Mouse (Mus musculus) heart, embryonic 16.5 days (tissue): ENCODE results near the gene Wfdc10. TPM values are rescaled to one million over a fixed set of nuclear protein-coding genes. Genes with fewer than 3 reads are reported as not detected.

ENCODE experiments used
- ATAC-seq: fragments of 200-750 bp; cut with Nextera tagmentation; replicated peaks from 2 replicates; pipeline ENCODE4 v1.8.0; 2017; ENCODE audit warnings: moderate number of reproducible peaks; ENCODE audit not compliant: insufficient read depth, low FRiP score; ENCODE audit errors: extremely low read depth
- H3K27ac ChIP-seq: fragments of 300-500 bp; sonication (generic); 2 replicates; pipeline ENCODE4 v1.5.1; 2014; ENCODE audit warnings: mild to moderate bottlenecking, low read length, control low read depth, moderate library complexity
- H3K27me3 ChIP-seq: fragments of 300-500 bp; sonication (generic); 2 replicates; pipeline ENCODE4 v1.6.1; 2014; ENCODE audit warnings: low read length, mixed read lengths; ENCODE audit not compliant: control insufficient read depth, insufficient read depth
- H3K36me3 ChIP-seq: fragments of 300-500 bp; sonication (generic); 2 replicates; pipeline ENCODE4 v1.6.1; 2014; ENCODE audit not compliant: control insufficient read depth, insufficient read depth
- H3K4me1 ChIP-seq: fragments of 300-500 bp; sonication (generic); 2 replicates; pipeline ENCODE4 v1.6.1; 2014; ENCODE audit warnings: low read length, mixed read lengths; ENCODE audit not compliant: control insufficient read depth, insufficient read depth
- H3K4me2 ChIP-seq: fragments of 300-500 bp; sonication (generic); 2 replicates; pipeline ENCODE4 v1.6.1; 2014; ENCODE audit warnings: low read depth, mild to moderate bottlenecking, control low read depth, low read length
- H3K4me3 ChIP-seq: fragments of 300-500 bp; sonication (generic); 2 replicates; pipeline ENCODE4 v1.5.1; 2014; ENCODE audit warnings: mild to moderate bottlenecking, control low read depth, low read length
- H3K9ac ChIP-seq: fragments of 300-500 bp; sonication (generic); 2 replicates; pipeline ENCODE4 v1.6.1; 2014; ENCODE audit warnings: low read length, control low read depth
- H3K9me3 ChIP-seq: fragments of 300-500 bp; sonication (generic); replicated peaks from 2 replicates; pipeline ENCODE4 v1.6.1; 2016; ENCODE audit warnings: low read length; ENCODE audit not compliant: control insufficient read depth
- WGBS: fragments of 180-500 bp; shearing (Covaris S2); extraction: QIAGEN DNeasy Blood & Tissue Kit; methylation state at CpG from one replicate; pipeline ENCODE4 v1.1.7; 2014; 5-methylcytosine and 5-hydroxymethylcytosine counted together
- polyA plus RNA-seq: library from polyadenylated mRNA; unstranded; fragments of >200 nt; fragmentation: Nextera tagmentation; extraction: Ambion mirVana; gene quantifications from 2 replicates; pipeline ENCODE4 v1.2.1, GENCODE M21; 2015

Gene Wfdc10
- polyA plus RNA-seq, 1 experiment from 2014 or later, result 0.35 TPM

- peak overlapping the region; percentile 48 for H3K27ac ChIP-seq
- no peaks in the 10 kb centered on the region for H3K36me3 ChIP-seq
- 21% methylated on average over 19 of the region's 19 CpGs for whole genome bisulfite sequencing
- peak overlapping the region; percentile 58; the same call in 1 of the 2 replicates for H3K9ac ChIP-seq
- H3K4me3 ChIP-seq, result peak overlapping the region; percentile 40
- H3K9me3 ChIP-seq, result no peaks in the 10 kb centered on the region
- ATAC-seq, result peak; percentile 75
- no peaks in the 10 kb centered on the region for H3K27me3 ChIP-seq
- H3K4me2 ChIP-seq, result peak overlapping the region; percentile 63
- peaks cover 8% of the 10 kb centered on the region; the same call in 1 of the 2 replicates for H3K4me1 ChIP-seq
Measured at GRCm38 (mm10) chr2:164678848-164679625, 23.2 kb downstream of the Wfdc10 start.

DNA sequence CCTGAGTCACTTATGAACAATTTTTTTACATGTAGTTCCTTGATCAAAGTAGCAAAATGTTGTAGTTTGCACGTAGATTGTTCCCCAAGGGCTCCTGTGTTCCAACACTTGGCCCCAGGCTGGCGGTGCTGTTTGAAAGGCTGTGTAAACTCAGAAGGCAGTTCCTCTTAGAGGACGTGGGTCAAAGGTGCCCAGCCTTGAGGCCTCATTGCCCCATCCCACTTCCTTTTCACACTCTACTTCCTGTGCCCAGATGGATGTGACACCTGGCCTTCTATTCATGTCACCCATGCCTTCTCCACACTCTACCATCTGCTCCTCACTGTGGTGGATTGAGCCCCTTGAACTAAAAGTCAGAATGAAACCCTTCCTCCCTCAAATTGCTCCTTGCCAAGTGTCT, 24.1 kb downstream of the Wfdc10 start:
- Histone ChIP-seq H3K4me2 (no peak overlapping the region), H3K27ac (no peak overlapping the region)
- 48% methylated on average over 3 of the region's 3 CpGs for WGBS

DNA sequence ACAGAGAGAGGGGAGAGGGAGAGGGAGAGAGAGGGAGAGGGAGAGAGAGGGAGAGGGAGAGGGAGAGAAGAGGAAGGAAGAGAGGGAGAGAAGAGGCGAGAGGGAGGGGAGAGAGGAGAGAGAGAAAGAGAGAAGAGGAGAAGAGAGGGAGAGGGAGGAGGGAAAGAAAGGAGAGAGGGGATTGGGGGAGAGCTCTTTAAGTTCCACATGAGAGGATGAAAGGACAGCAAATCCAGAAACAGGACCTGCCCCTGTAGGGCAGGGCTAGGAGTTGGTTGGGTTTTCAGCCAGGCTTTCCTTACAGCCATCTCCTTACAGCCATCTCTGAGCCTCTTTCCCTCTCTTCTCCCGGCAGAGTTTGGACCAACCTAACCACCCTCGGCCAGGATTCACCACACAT, 29.0 kb downstream of the Wfdc10 start, which contains the start of gene Wfdc13:
TSS of gene Wfdc13 (plus strand) at position 301 of the 400 bp plus-strand sequence.
- Histone ChIP-seq H3K36me3 (no peaks in the 10 kb centered on the region), H3K9ac (no peak within 1 kb of the TSS), H3K9me3 (no peaks in the 10 kb centered on the region), H3K27me3 (no peaks in the 10 kb centered on the region), H3K4me1 (no peaks in the 10 kb centered on the region), H3K27ac (no peak within 1 kb of the TSS), H3K4me2 (no peak within 1 kb of the TSS), H3K4me3 (no peak within 1 kb of the TSS)
- 63% methylated on average over 3 of the region's 3 CpGs for WGBS
- no peak for ATAC-seq

More for the DNA sequence above, 24.1 kb downstream of the Wfdc10 start:
- H3K4me3 ChIP-seq, result no peak overlapping the region
- ATAC-seq, result no peak
- no peaks in the 10 kb centered on the region for H3K9me3 ChIP-seq
- H3K27me3 ChIP-seq, result no peaks in the 10 kb centered on the region
- no peaks in the 10 kb centered on the region for H3K36me3 ChIP-seq
- H3K4me1 ChIP-seq, result peaks cover 8% of the 10 kb centered on the region; the same call in 1 of the 2 replicates
- H3K9ac ChIP-seq, result no peak overlapping the region

DNA sequence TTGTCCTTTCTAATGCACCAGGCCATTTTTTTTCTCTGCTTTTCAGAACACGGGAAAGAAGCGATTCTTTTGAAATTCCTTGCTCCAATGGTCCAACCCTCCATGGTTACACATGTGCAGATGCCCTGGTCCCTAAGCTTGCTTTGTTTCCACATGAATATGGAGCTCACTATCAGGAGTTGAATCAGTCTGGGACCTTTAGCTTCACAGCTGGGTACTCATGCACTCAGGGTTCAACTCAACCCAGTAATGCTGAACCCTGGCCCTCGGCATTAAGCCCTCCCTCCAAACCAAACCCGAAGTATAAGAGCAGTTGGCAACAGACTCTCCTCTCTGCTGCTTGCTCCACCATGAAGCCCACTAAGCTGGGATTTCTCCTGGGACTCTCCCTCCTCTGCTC, 42.4 kb downstream of the Wfdc10 start, which contains the start of gene Spint4:
TSS of gene Spint4 (plus strand) at position 301 of the 400 bp plus-strand sequence.
- Histone ChIP-seq H3K9me3 (no peaks in the 10 kb centered on the region), H3K27me3 (no peaks in the 10 kb centered on the region), H3K4me1 (no peaks in the 10 kb centered on the region), H3K4me3 (no peak within 1 kb of the TSS), H3K9ac (no peak within 1 kb of the TSS), H3K4me2 (no peak within 1 kb of the TSS), H3K27ac (no peak within 1 kb of the TSS), H3K36me3 (no peaks in the 10 kb centered on the region)
- 79% methylated on average over 4 of the region's 4 CpGs for WGBS
- ATAC-seq, result no peak

DNA sequence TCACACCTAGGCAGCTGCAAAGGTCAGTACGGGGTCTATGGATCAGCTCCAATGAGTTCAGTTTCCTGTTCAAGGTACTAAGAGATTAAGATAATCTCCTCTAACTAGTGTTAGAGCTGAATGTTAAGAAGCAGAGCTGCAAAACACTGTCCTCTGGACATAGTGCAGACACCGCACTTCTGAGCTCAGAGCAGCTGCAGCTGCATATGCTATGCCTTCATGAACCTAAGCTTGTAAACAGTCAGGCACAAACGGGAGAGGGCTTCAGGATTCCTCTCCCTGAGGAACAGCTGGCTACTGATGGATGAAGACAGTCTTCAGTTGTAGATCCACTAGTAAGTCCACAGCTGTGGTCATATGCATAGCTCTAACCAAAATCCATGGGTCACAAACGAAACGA, 45.1 kb downstream of the Wfdc10 start:
- Histone ChIP-seq H3K27ac (no peak overlapping the region), H3K27me3 (no peaks in the 10 kb centered on the region), H3K9me3 (peaks cover 3% of the 10 kb centered on the region; the same call in 1 of the 2 replicates), H3K4me1 (no peaks in the 10 kb centered on the region), H3K4me2 (no peak overlapping the region), H3K9ac (no peak overlapping the region), H3K36me3 (no peaks in the 10 kb centered on the region), H3K4me3 (no peak overlapping the region)
- no peak for ATAC-seq
- 68% methylated on average over 5 of the region's 5 CpGs for WGBS

GRCm38 (mm10) chr2:164701761-164702160, 45.9 kb downstream of the Wfdc10 start:
- 78% methylated on average over 5 of the region's 5 CpGs for WGBS
- Histone ChIP-seq H3K27me3 (no peaks in the 10 kb centered on the region), H3K27ac (no peak overlapping the region), H3K4me2 (no peak overlapping the region), H3K9ac (no peak overlapping the region), H3K4me1 (no peaks in the 10 kb centered on the region), H3K4me3 (no peak overlapping the region), H3K36me3 (no peaks in the 10 kb centered on the region), H3K9me3 (peaks cover 3% of the 10 kb centered on the region; the same call in 1 of the 2 replicates)
- ATAC-seq, result no peak

DNA sequence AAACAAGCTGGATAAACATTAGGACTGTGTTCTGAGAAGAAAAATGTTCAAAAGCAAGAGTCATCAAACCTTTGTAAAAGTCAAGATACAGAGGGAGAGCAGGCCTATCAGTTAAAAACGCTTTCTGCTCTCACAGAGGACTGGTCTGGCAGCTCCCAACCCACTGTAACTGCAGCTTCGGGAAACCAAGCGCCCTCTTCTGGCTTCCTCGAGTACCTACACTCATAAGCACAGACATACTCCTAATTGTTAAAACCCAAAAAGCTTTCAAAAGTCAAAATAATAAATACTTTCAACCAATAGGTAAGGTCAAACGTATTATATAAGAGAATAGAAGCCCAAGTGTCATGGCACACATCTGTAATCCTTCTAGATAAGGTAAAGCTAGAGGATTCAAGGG, 48.4 kb downstream of the Wfdc10 start:
- Histone ChIP-seq H3K36me3 (no peaks in the 10 kb centered on the region), H3K9me3 (peaks cover 3% of the 10 kb centered on the region; the same call in 1 of the 2 replicates), H3K4me1 (no peaks in the 10 kb centered on the region), H3K9ac (no peak overlapping the region), H3K27ac (no peak overlapping the region), H3K4me2 (no peak overlapping the region), H3K27me3 (no peaks in the 10 kb centered on the region), H3K4me3 (no peak overlapping the region)
- 79% methylated on average over 5 of the region's 5 CpGs for WGBS
- no peak for ATAC-seq

GRCm38 (mm10) chr2:164705328-164705727, 49.5 kb downstream of the Wfdc10 start:
- H3K9me3 ChIP-seq, result peaks cover 3% of the 10 kb centered on the region; the same call in 1 of the 2 replicates
- ATAC-seq, result no peak
- H3K4me3 ChIP-seq, result no peak overlapping the region
- H3K27me3 ChIP-seq, result no peaks in the 10 kb centered on the region; the same call in 1 of the 2 replicates
- no peak overlapping the region for H3K9ac ChIP-seq
- WGBS, result 85% methylated on average over 6 of the region's 6 CpGs
- H3K4me2 ChIP-seq, result no peak overlapping the region
- no peaks in the 10 kb centered on the region for H3K4me1 ChIP-seq
- H3K36me3 ChIP-seq, result no peaks in the 10 kb centered on the region
- no peak overlapping the region for H3K27ac ChIP-seq

DNA sequence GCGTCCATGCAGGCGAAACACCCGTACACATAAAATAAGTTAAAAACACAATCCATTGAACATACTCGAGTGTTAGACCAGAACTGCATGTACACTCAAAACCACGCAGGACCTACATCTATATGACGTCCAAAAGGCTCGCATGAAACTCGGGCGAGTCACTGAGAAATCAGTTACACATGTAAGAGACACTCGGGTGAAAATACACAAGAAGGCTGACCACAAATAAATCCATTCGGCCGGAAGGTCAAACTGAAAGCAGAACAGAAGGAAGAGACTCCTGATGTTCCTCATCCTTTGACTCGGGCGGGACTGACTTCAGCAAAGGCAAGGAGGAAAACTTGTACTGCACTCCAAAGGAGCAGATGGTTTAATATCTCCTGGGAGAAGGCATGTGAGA, 50.1 kb downstream of the Wfdc10 start:
- H3K4me3 ChIP-seq, result no peak overlapping the region
- 90% methylated on average over 14 of the region's 14 CpGs for WGBS
- H3K4me2 ChIP-seq, result no peak overlapping the region
- H3K9ac ChIP-seq, result no peak overlapping the region
- H3K36me3 ChIP-seq, result no peaks in the 10 kb centered on the region
- peaks cover 3% of the 10 kb centered on the region; the same call in 1 of the 2 replicates for H3K9me3 ChIP-seq
- ATAC-seq, result no peak
- no peaks in the 10 kb centered on the region; the same call in 1 of the 2 replicates for H3K27me3 ChIP-seq
- no peaks in the 10 kb centered on the region for H3K4me1 ChIP-seq
- H3K27ac ChIP-seq, result no peak overlapping the region
